Mouse (Mus musculus): ENCODE results near the gene Rnf20. TPM values are rescaled to one million over a fixed set of nuclear protein-coding genes. Genes with fewer than 3 reads are reported as not detected.

The Rnf20 gene
- polyA plus RNA-seq (2015; fragmentation: Nextera tagmentation; extraction: Ambion mirVana), result 31.3 and 34.0 TPM in 2 replicates

GRCm38 (mm10) chr4:49631319-49632138, at the start of gene Rnf20:
Gene Rnf20 (plus strand): TSS chr4:49632006.
- H3K9me3 ChIP-seq (replicated peaks; ENCODE audit: low read length), result no peaks in the 10 kb centered on the region
- peak within 1 kb of the TSS; percentile 67 for H3K4me3 ChIP-seq (replicated peaks; ENCODE audit: low read depth, low read length)

GRCm38 (mm10) chr4:49583965-49584831, 47.6 kb upstream of the Rnf20 start:
- ATAC-seq (replicated peaks; ENCODE audit: low FRiP score, low read depth), result peak; percentile 59; the same call in 1 of the 2 replicates
- DNase-seq (ENCODE audit: low spot score), result peak; percentile 74
- Histone ChIP-seq H3K4me2 (ENCODE audit: low read length) (peak overlapping the region; percentile 8; the same call in 1 of the 2 replicates), H3K27me3 (ENCODE audit: insufficient read depth, low read length) (no peaks in the 10 kb centered on the region), H3K9ac (ENCODE audit: low read depth, low read length) (no peak overlapping the region), H3K9me3 (replicated peaks; ENCODE audit: low read length) (no peaks in the 10 kb centered on the region), H3K4me3 (replicated peaks; ENCODE audit: low read depth, low read length) (no peak overlapping the region), H3K36me3 (ENCODE audit: insufficient read depth, low read length) (0 out of 2 replicates have a peak, but pooled peaks cover 4% of the 10 kb centered on the region), H3K27ac (peak overlapping the region; percentile 60), H3K4me1 (replicated peaks; ENCODE audit: insufficient read depth, low read length) (peaks cover 10% of the 10 kb centered on the region)
- 32% methylated on average over 14 of the region's 14 CpGs for WGBS
- no peak for TF ChIP-seq CTCF (IDR thresholded peaks at IDR 0.05; ENCODE audit: low read depth)

More at GRCm38 (mm10) chr4:49631319-49632138, at the start of gene Rnf20:
- Histone ChIP-seq H3K4me1 (replicated peaks; ENCODE audit: insufficient read depth, low read length) (no peaks in the 10 kb centered on the region), H3K36me3 (ENCODE audit: insufficient read depth, low read length) (peaks cover 13% of the 10 kb centered on the region; the same call in 1 of the 2 replicates), H3K27ac (peak within 1 kb of the TSS; percentile 92), H3K9ac (ENCODE audit: low read depth, low read length) (peak within 1 kb of the TSS; percentile 67), H3K4me2 (ENCODE audit: low read length) (peak within 1 kb of the TSS; percentile 78), H3K27me3 (ENCODE audit: insufficient read depth, low read length) (no peaks in the 10 kb centered on the region)
- TF ChIP-seq CTCF (IDR thresholded peaks at IDR 0.05; ENCODE audit: low read depth), result no peak; the same call in 1 of the 2 replicates
- 3% methylated on average over 37 of the region's 37 CpGs for WGBS
- DNase-seq (ENCODE audit: low spot score) (peak; percentile 99), ATAC-seq (replicated peaks; ENCODE audit: low FRiP score, low read depth) (peak; percentile 97)

GRCm38 (mm10) chr4:49585524-49586101, 46.2 kb upstream of the Rnf20 start:
- Histone ChIP-seq H3K36me3 (ENCODE audit: insufficient read depth, low read length) (0 out of 2 replicates have a peak, but pooled peaks cover 4% of the 10 kb centered on the region), H3K27ac (no peak overlapping the region), H3K9ac (ENCODE audit: low read depth, low read length) (no peak overlapping the region), H3K4me1 (replicated peaks; ENCODE audit: insufficient read depth, low read length) (peaks cover 10% of the 10 kb centered on the region), H3K4me3 (replicated peaks; ENCODE audit: low read depth, low read length) (no peak overlapping the region), H3K9me3 (replicated peaks; ENCODE audit: low read length) (no peaks in the 10 kb centered on the region), H3K4me2 (ENCODE audit: low read length) (no peak overlapping the region), H3K27me3 (ENCODE audit: insufficient read depth, low read length) (no peaks in the 10 kb centered on the region)
- WGBS, result 66% methylated on average over 7 of the region's 7 CpGs
- no peak for TF ChIP-seq CTCF (IDR thresholded peaks at IDR 0.05; ENCODE audit: low read depth)
- peak; percentile 18 for DNase-seq (ENCODE audit: low spot score)
- ATAC-seq (replicated peaks; ENCODE audit: low FRiP score, low read depth), result no peak; the same call in 1 of the 2 replicates

GRCm38 (mm10) chr4:49586811-49587210, 45.0 kb upstream of the Rnf20 start:
- ATAC-seq (replicated peaks; ENCODE audit: low FRiP score, low read depth), result no peak
- H3K4me1 ChIP-seq (replicated peaks; ENCODE audit: insufficient read depth, low read length), result peaks cover 10% of the 10 kb centered on the region

GRCm38 (mm10) chr4:49590152-49590551, 41.7 kb upstream of the Rnf20 start:
- H3K9me3 ChIP-seq (replicated peaks; ENCODE audit: low read length), result no peaks in the 10 kb centered on the region
- H3K36me3 ChIP-seq (ENCODE audit: insufficient read depth, low read length), result 0 out of 2 replicates have a peak, but pooled peaks cover 4% of the 10 kb centered on the region
- no peaks in the 10 kb centered on the region for H3K27me3 ChIP-seq (ENCODE audit: insufficient read depth, low read length)
- no peak overlapping the region for H3K4me3 ChIP-seq (replicated peaks; ENCODE audit: low read depth, low read length)
- H3K4me2 ChIP-seq (ENCODE audit: low read length), result no peak overlapping the region
- ATAC-seq (replicated peaks; ENCODE audit: low FRiP score, low read depth) (no peak), DNase-seq (ENCODE audit: low spot score) (no peak)
- no peak overlapping the region for H3K27ac ChIP-seq
- no peaks in the 10 kb centered on the region for H3K4me1 ChIP-seq (replicated peaks; ENCODE audit: insufficient read depth, low read length)
- no peak for TF ChIP-seq CTCF (IDR thresholded peaks at IDR 0.05; ENCODE audit: low read depth)
- no peak overlapping the region for H3K9ac ChIP-seq (ENCODE audit: low read depth, low read length)
- 82% methylated on average over 2 of the region's 2 CpGs for WGBS

More at GRCm38 (mm10) chr4:49586811-49587210, 45.0 kb upstream of the Rnf20 start:
- DNase-seq (ENCODE audit: low spot score), result no peak
- no peaks in the 10 kb centered on the region for H3K9me3 ChIP-seq (replicated peaks; ENCODE audit: low read length)
- no peak overlapping the region for H3K4me2 ChIP-seq (ENCODE audit: low read length)
- no peak overlapping the region for H3K9ac ChIP-seq (ENCODE audit: low read depth, low read length)
- no peak for TF ChIP-seq CTCF (IDR thresholded peaks at IDR 0.05; ENCODE audit: low read depth)
- H3K36me3 ChIP-seq (ENCODE audit: insufficient read depth, low read length), result 0 out of 2 replicates have a peak, but pooled peaks cover 4% of the 10 kb centered on the region
- H3K4me3 ChIP-seq (replicated peaks; ENCODE audit: low read depth, low read length), result no peak overlapping the region
- no peaks in the 10 kb centered on the region for H3K27me3 ChIP-seq (ENCODE audit: insufficient read depth, low read length)
- WGBS, result 83% methylated on average over 10 of the region's 10 CpGs
- no peak overlapping the region for H3K27ac ChIP-seq
